Mouse (Mus musculus): ENCODE results near the gene Meis3. TPM values are rescaled to one million over a fixed set of nuclear protein-coding genes. Genes with fewer than 3 reads are reported as not detected.

Meis3 gene
- polyA plus RNA-seq, 1 experiment from 2014 or later: 18.2 TPM

GRCm38 (mm10) chr7:16134951-16135392 lies 39.9 kb upstream of the Meis3 start:
- WGBS: 75% methylated on average over 7 of the region's 7 CpGs

GRCm38 (mm10) chr7:16146489-16147410 lies 28.1 kb upstream of the Meis3 start:
- Histone ChIP-seq H3K4me1 (replicated peaks) (no peaks in the 10 kb centered on the region), H3K9me3 (replicated peaks) (no peaks in the 10 kb centered on the region), H3K27me3 (replicated peaks) (peaks cover 40% of the 10 kb centered on the region), H3K4me2 (no peak overlapping the region), H3K4me3 (no peak overlapping the region), H3K9ac (no peak overlapping the region), H3K27ac (ENCODE audit: poor library complexity, severe bottlenecking) (no peak overlapping the region), H3K36me3 (no peaks in the 10 kb centered on the region; the same call in 1 of the 2 replicates)
- WGBS: 31% methylated on average over 27 of the region's 27 CpGs
- ATAC-seq (ENCODE audit: insufficient number of reproducible peaks, low FRiP score): no peak

More at GRCm38 (mm10) chr7:16134951-16135392, 39.9 kb upstream of the Meis3 start:
- H3K9ac ChIP-seq: no peak overlapping the region
- H3K4me3 ChIP-seq: no peak overlapping the region
- ATAC-seq (ENCODE audit: insufficient number of reproducible peaks, low FRiP score): no peak
- H3K27ac ChIP-seq (ENCODE audit: poor library complexity, severe bottlenecking): no peak overlapping the region
- H3K9me3 ChIP-seq (replicated peaks): no peaks in the 10 kb centered on the region
- 0 out of 2 replicates have a peak, but pooled peaks cover 3% of the 10 kb centered on the region for H3K36me3 ChIP-seq
- H3K27me3 ChIP-seq (replicated peaks): peaks cover 29% of the 10 kb centered on the region
- no peak overlapping the region for H3K4me2 ChIP-seq
- peaks cover 20% of the 10 kb centered on the region for H3K4me1 ChIP-seq (replicated peaks)

- H3K9ac ChIP-seq: no peak overlapping the region
- H3K27me3 ChIP-seq (replicated peaks): peaks cover 40% of the 10 kb centered on the region
- no peak for ATAC-seq (ENCODE audit: insufficient number of reproducible peaks, low FRiP score)
- H3K36me3 ChIP-seq: no peaks in the 10 kb centered on the region; the same call in 1 of the 2 replicates
- no peak overlapping the region for H3K4me3 ChIP-seq
- H3K4me1 ChIP-seq (replicated peaks): no peaks in the 10 kb centered on the region
- H3K4me2 ChIP-seq: no peak overlapping the region
- H3K27ac ChIP-seq (ENCODE audit: poor library complexity, severe bottlenecking): no peak overlapping the region
- WGBS: 8% methylated on average over 15 of the region's 15 CpGs
- no peaks in the 10 kb centered on the region for H3K9me3 ChIP-seq (replicated peaks)
These were observed 27.2 kb upstream of the Meis3 start for GRCm38 (mm10) chr7:16147643-16148042.

- no peaks in the 10 kb centered on the region for H3K9me3 ChIP-seq (replicated peaks)
- H3K9ac ChIP-seq: no peak overlapping the region
- H3K27ac ChIP-seq (ENCODE audit: poor library complexity, severe bottlenecking): no peak overlapping the region
- 55% methylated on average over 5 of the region's 5 CpGs for WGBS
- no peak overlapping the region for H3K4me2 ChIP-seq
- H3K36me3 ChIP-seq: no peaks in the 10 kb centered on the region; the same call in 1 of the 2 replicates
- no peaks in the 10 kb centered on the region for H3K4me1 ChIP-seq (replicated peaks)
- no peak overlapping the region for H3K4me3 ChIP-seq
- peaks cover 40% of the 10 kb centered on the region for H3K27me3 ChIP-seq (replicated peaks)
- no peak for ATAC-seq (ENCODE audit: insufficient number of reproducible peaks, low FRiP score)
These were observed 25.6 kb upstream of the Meis3 start for GRCm38 (mm10) chr7:16149241-16149640.

GRCm38 (mm10) chr7:16150191-16151145 lies 24.4 kb upstream of the Meis3 start:
- Histone ChIP-seq H3K9ac (no peak overlapping the region), H3K36me3 (no peaks in the 10 kb centered on the region), H3K4me2 (no peak overlapping the region), H3K9me3 (replicated peaks) (no peaks in the 10 kb centered on the region), H3K27me3 (replicated peaks) (peaks cover 31% of the 10 kb centered on the region), H3K27ac (ENCODE audit: poor library complexity, severe bottlenecking) (no peak overlapping the region), H3K4me3 (no peak overlapping the region), H3K4me1 (replicated peaks) (no peaks in the 10 kb centered on the region; the same call in 1 of the 2 replicates)
- 60% methylated on average over 9 of the region's 9 CpGs for WGBS
- no peak for ATAC-seq (ENCODE audit: insufficient number of reproducible peaks, low FRiP score)

GRCm38 (mm10) chr7:16153522-16153921 lies 21.4 kb upstream of the Meis3 start:
- Histone ChIP-seq H3K4me1 (replicated peaks) (peaks cover 9% of the 10 kb centered on the region), H3K27ac (ENCODE audit: poor library complexity, severe bottlenecking) (no peak overlapping the region), H3K9me3 (replicated peaks) (no peaks in the 10 kb centered on the region), H3K36me3 (no peaks in the 10 kb centered on the region), H3K27me3 (replicated peaks) (peaks cover 14% of the 10 kb centered on the region), H3K4me3 (no peak overlapping the region), H3K4me2 (no peak overlapping the region), H3K9ac (no peak overlapping the region)
- 17% methylated on average over 10 of the region's 10 CpGs for WGBS
- peak; percentile 60; the same call in 1 of the 2 replicates for ATAC-seq (ENCODE audit: insufficient number of reproducible peaks, low FRiP score)

- 35% methylated on average over 9 of the region's 9 CpGs for WGBS
- H3K4me1 ChIP-seq (replicated peaks): peaks cover 14% of the 10 kb centered on the region
- no peak for ATAC-seq (ENCODE audit: insufficient number of reproducible peaks, low FRiP score)
These were observed 19.6 kb upstream of the Meis3 start for GRCm38 (mm10) chr7:16155132-16155872.

GRCm38 (mm10) chr7:16156105-16156714 lies 18.7 kb upstream of the Meis3 start:
- 32% methylated on average over 8 of the region's 8 CpGs for WGBS
- H3K4me2 ChIP-seq: no peak overlapping the region

More at GRCm38 (mm10) chr7:16155132-16155872, 19.6 kb upstream of the Meis3 start:
- no peaks in the 10 kb centered on the region for H3K9me3 ChIP-seq (replicated peaks)
- 0 out of 2 replicates have a peak overlapping the region, but pooled peaks have one; percentile 24 for H3K27ac ChIP-seq (ENCODE audit: poor library complexity, severe bottlenecking)
- no peak overlapping the region for H3K4me3 ChIP-seq
- no peak overlapping the region for H3K9ac ChIP-seq
- H3K27me3 ChIP-seq (replicated peaks): peaks cover 25% of the 10 kb centered on the region
- no peaks in the 10 kb centered on the region for H3K36me3 ChIP-seq
- no peak overlapping the region for H3K4me2 ChIP-seq

GRCm38 (mm10) chr7:16158735-16159134 lies 16.2 kb upstream of the Meis3 start:
- peaks cover 3% of the 10 kb centered on the region for H3K9me3 ChIP-seq (replicated peaks)
- peaks cover 14% of the 10 kb centered on the region for H3K4me1 ChIP-seq (replicated peaks)
- peak overlapping the region; percentile 17 for H3K4me3 ChIP-seq
- WGBS: 8% methylated on average over 39 of the region's 39 CpGs
- H3K36me3 ChIP-seq: no peaks in the 10 kb centered on the region
- H3K9ac ChIP-seq: peak overlapping the region; percentile 29; the same call in 1 of the 2 replicates
- peaks cover 28% of the 10 kb centered on the region for H3K27me3 ChIP-seq (replicated peaks)
- H3K27ac ChIP-seq (ENCODE audit: poor library complexity, severe bottlenecking): no peak overlapping the region
- ATAC-seq (ENCODE audit: insufficient number of reproducible peaks, low FRiP score): no peak
- peak overlapping the region; percentile 54 for H3K4me2 ChIP-seq

More at GRCm38 (mm10) chr7:16156105-16156714, 18.7 kb upstream of the Meis3 start:
- H3K9ac ChIP-seq: no peak overlapping the region
- H3K27ac ChIP-seq (ENCODE audit: poor library complexity, severe bottlenecking): peak overlapping the region; percentile 48
- peaks cover 2% of the 10 kb centered on the region for H3K9me3 ChIP-seq (replicated peaks)
- no peaks in the 10 kb centered on the region for H3K36me3 ChIP-seq
- H3K27me3 ChIP-seq (replicated peaks): peaks cover 28% of the 10 kb centered on the region
- ATAC-seq (ENCODE audit: insufficient number of reproducible peaks, low FRiP score): no peak
- H3K4me3 ChIP-seq: no peak overlapping the region
- peaks cover 14% of the 10 kb centered on the region for H3K4me1 ChIP-seq (replicated peaks)

GRCm38 (mm10) chr7:16160702-16161101 lies 14.2 kb upstream of the Meis3 start:
- Histone ChIP-seq H3K4me3 (no peak overlapping the region), H3K36me3 (no peaks in the 10 kb centered on the region), H3K27ac (ENCODE audit: poor library complexity, severe bottlenecking) (no peak overlapping the region), H3K4me2 (no peak overlapping the region), H3K4me1 (replicated peaks) (peaks cover 14% of the 10 kb centered on the region), H3K9me3 (replicated peaks) (peaks cover 3% of the 10 kb centered on the region), H3K9ac (no peak overlapping the region), H3K27me3 (replicated peaks) (peaks cover 28% of the 10 kb centered on the region)
- 57% methylated on average over 3 of the region's 3 CpGs for WGBS
- no peak for ATAC-seq (ENCODE audit: insufficient number of reproducible peaks, low FRiP score)

Data from heart, embryonic 12.5 days (tissue).